Mouse (Mus musculus) R1 (cell line): Measurements from ENCODE around the gene Slc25a21.

Source experiments
- DNase-seq: peaks from one replicate; pipeline ENCODE4 v3.0.0-alpha.2; 2018; ENCODE audit warnings: low read depth, low spot score

Slc25a21 gene

GRCm38 (mm10) chr12:56691427-56692079 is 505.7 kb downstream of the Slc25a21 start, which contains the start of gene Pax9:
Gene Pax9 (plus strand): TSS chr12:56691767.
- peak; percentile 38 for DNase-seq

- DNase-seq: no peak
Measured at GRCm38 (mm10) chr12:56691001-56691400, 506.3 kb downstream of the Slc25a21 start.

GRCm38 (mm10) chr12:56690366-56690765 is 506.9 kb downstream of the Slc25a21 start:
- DNase-seq: no peak

GRCm38 (mm10) chr12:56689736-56690135 is 507.5 kb downstream of the Slc25a21 start:
- DNase-seq: peak; percentile 77

- no peak for DNase-seq
Measured at GRCm38 (mm10) chr12:56689331-56689730, 507.9 kb downstream of the Slc25a21 start.

GRCm38 (mm10) chr12:56688920-56689319 is 508.4 kb downstream of the Slc25a21 start:
- no peak for DNase-seq

GRCm38 (mm10) chr12:56688482-56688840 is 508.8 kb downstream of the Slc25a21 start:
- no peak for DNase-seq

GRCm38 (mm10) chr12:56687640-56688481 is 509.4 kb downstream of the Slc25a21 start:
- no peak for DNase-seq

- DNase-seq: peak; percentile 50
Measured at GRCm38 (mm10) chr12:56681096-56681811, 516.0 kb downstream of the Slc25a21 start.

- no peak for DNase-seq
Measured at GRCm38 (mm10) chr12:56677620-56678019, 519.7 kb downstream of the Slc25a21 start.

- peak; percentile 58 for DNase-seq
Measured at GRCm38 (mm10) chr12:56674726-56675125, 522.5 kb downstream of the Slc25a21 start.

GRCm38 (mm10) chr12:56670795-56671194 is 526.5 kb downstream of the Slc25a21 start:
- no peak for DNase-seq

GRCm38 (mm10) chr12:56669451-56670122 is 527.7 kb downstream of the Slc25a21 start:
- DNase-seq: no peak
